17 mouse cellular contexts compared by ENCODE assay signal in the genomic region with DNA sequence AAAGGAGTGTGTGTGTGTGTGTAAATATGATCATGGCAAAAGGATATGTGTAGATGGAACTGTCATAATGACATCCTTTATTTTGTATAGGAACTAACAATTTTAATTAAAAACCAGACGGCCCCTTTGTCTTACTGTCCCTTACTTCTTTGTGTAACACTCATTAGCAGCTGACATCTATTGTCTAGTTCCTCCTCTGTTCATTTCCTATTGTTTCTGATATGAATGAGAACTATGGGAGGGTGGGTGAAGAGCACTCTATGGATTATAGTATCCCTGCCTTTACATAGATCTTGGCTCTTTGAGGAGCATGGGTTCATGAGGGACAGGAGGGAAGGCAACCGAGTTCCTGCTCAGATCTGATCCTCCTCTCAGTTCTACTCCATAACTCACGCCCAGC.
A peak's percentile ranks its signal among the peaks of the same experiment; 100 is the strongest.
DNase-seq lines count a peak whose midpoint lies in the region; ATAC-seq lines count a peak whose summit lies in the region.
"Had no signal": no experiment of that assay in that cellular context is flagged by ENCODE, and none has a peak within 500 bp of the region (broad histone marks: within the 10 kb centered on the region; RNA-seq: fewer than 3 reads in every experiment).

No protein-coding gene starts in this region.

- no peak overlapping the region for H3K4me2 ChIP-seq in heart, embryonic 14.5 days (ENCODE audit: low read length)
- H3K4me2 ChIP-seq: embryonic facial prominence, embryonic 12.5 days; hindbrain, embryonic 15.5 days had no signal

- no peak for ATAC-seq in heart, embryonic 14.5 days (ENCODE audit: insufficient number of reproducible peaks, insufficient read depth, low FRiP score, low read depth)
- ATAC-seq: forebrain, postnatal 0 days; intestine, embryonic 16.5 days had no signal

- H3K27ac ChIP-seq in heart, embryonic 10.5 days, result peak overlapping the region; percentile 67
- H3K27ac ChIP-seq in heart, embryonic 14.5 days (replicated peaks in 1 of 2; ENCODE audit: control insufficient read depth in 1 of 2, insufficient read depth in 1 of 2, low read depth in 2 of 2, low read length in 2 of 2), result peak overlapping the region; percentile 15 to 64; a peak in 3 of 4 replicates
- H3K27ac ChIP-seq in embryonic facial prominence, embryonic 10.5 days (replicated peaks), result 0 out of 2 replicates have a peak overlapping the region, but pooled peaks have one; percentile 54
- H3K27ac ChIP-seq: embryonic facial prominence, embryonic 12.5 days; hindbrain, embryonic 15.5 days had no signal

- H3K9ac ChIP-seq in heart, embryonic 14.5 days (ENCODE audit: low read length), result no peak overlapping the region
- H3K9ac ChIP-seq: embryonic facial prominence, embryonic 12.5 days; forebrain, postnatal 0 days; hindbrain, embryonic 15.5 days had no signal

- no peak for DNase-seq in heart, embryonic 10.5 days (ENCODE audit: low spot score)
- no peak for DNase-seq in heart, postnatal 25 days (ENCODE audit: low spot score)
- no peak for DNase-seq in heart, postnatal 36 days
- DNase-seq in embryonic facial prominence, embryonic 10.5 days (ENCODE audit: low spot score), result no peak
- peak; percentile 86 for DNase-seq in retina, postnatal 1 day
- DNase-seq in ovary, adult 18-20 months (ENCODE audit: low spot score), result no peak
- DNase-seq: adrenal gland, postnatal 10 days; cerebellum, adult 11 months; cerebellum, adult 8-10 months; cerebellum, postnatal 14 days; embryo, embryonic 11 days; forebrain, postnatal 0 days; gastrocnemius, postnatal 14 days had no signal

- H3K27me3 ChIP-seq in heart, embryonic 10.5 days (ENCODE audit: insufficient read depth, poor library complexity, severe bottlenecking), result no peaks in the 10 kb centered on the region; the same call in 1 of the 2 replicates
- no peaks in the 10 kb centered on the region for H3K27me3 ChIP-seq in heart, embryonic 14.5 days (ENCODE audit: control insufficient read depth, insufficient read depth, low read length)
- H3K27me3 ChIP-seq in embryonic facial prominence, embryonic 10.5 days (replicated peaks; ENCODE audit: low read depth, poor library complexity, severe bottlenecking), result peaks cover 9% of the 10 kb centered on the region; the same call in 1 of the 2 replicates
- H3K27me3 ChIP-seq: embryonic facial prominence, embryonic 12.5 days; hindbrain, embryonic 15.5 days had no signal

- no peaks in the 10 kb centered on the region for H3K36me3 ChIP-seq in heart, embryonic 10.5 days
- no peaks in the 10 kb centered on the region for H3K36me3 ChIP-seq in heart, embryonic 14.5 days (ENCODE audit: control insufficient read depth, insufficient read depth, low read length)
- H3K36me3 ChIP-seq in embryonic facial prominence, embryonic 10.5 days (replicated peaks), result no peaks in the 10 kb centered on the region
- H3K36me3 ChIP-seq: embryonic facial prominence, embryonic 12.5 days; hindbrain, embryonic 15.5 days had no signal

- H3K9me3 ChIP-seq in heart, embryonic 10.5 days, result no peaks in the 10 kb centered on the region
- no peaks in the 10 kb centered on the region for H3K9me3 ChIP-seq in heart, embryonic 14.5 days (ENCODE audit: control insufficient read depth, low read length)
- H3K9me3 ChIP-seq in embryonic facial prominence, embryonic 10.5 days, result no peaks in the 10 kb centered on the region
- H3K9me3 ChIP-seq: embryonic facial prominence, embryonic 12.5 days; hindbrain, embryonic 15.5 days had no signal

- intact Hi-C loops in heart, postnatal 25 days (cut with DNase I), result no loop called here
- intact Hi-C loops in heart, postnatal 36 days (cut with DNase I), result no loop called here

- H3K4me3 ChIP-seq in heart, embryonic 10.5 days, result no peak overlapping the region
- H3K4me3 ChIP-seq in heart, embryonic 14.5 days (ENCODE audit: control insufficient read depth in 1 of 2, insufficient read depth in 1 of 2, low read depth in 1 of 2, low read length in 2 of 2), result no peak overlapping the region
- H3K4me3 ChIP-seq in embryonic facial prominence, embryonic 10.5 days, result no peak overlapping the region
- H3K4me3 ChIP-seq: embryonic facial prominence, embryonic 12.5 days; hindbrain, embryonic 15.5 days had no signal

- 40% methylated on average over 3 of the region's 3 CpGs for WGBS in heart, embryonic 10.5 days
- 38% methylated on average over 3 of the region's 3 CpGs for WGBS in heart, embryonic 14.5 days
- WGBS in embryonic facial prominence, embryonic 10.5 days, result 70% methylated on average over 3 of the region's 3 CpGs

- H3K4me1 ChIP-seq in heart, embryonic 10.5 days, result peaks cover 37% of the 10 kb centered on the region
- H3K4me1 ChIP-seq in heart, embryonic 14.5 days (ENCODE audit: control insufficient read depth in 2 of 2, insufficient read depth in 2 of 2, low read length in 2 of 2), result peaks cover 16% of the 10 kb centered on the region in 2 experiments
- H3K4me1 ChIP-seq in embryonic facial prominence, embryonic 10.5 days, result peaks cover 35% of the 10 kb centered on the region
- H3K4me1 ChIP-seq: hindbrain, embryonic 15.5 days had no signal
